Mouse (Mus musculus) neural tube, embryonic 13.5 days (tissue): ENCODE data around the gene Kat7. TPM values are rescaled to one million over a fixed set of nuclear protein-coding genes. Genes with fewer than 3 reads are reported as not detected.

Experiments used
- ATAC-seq: fragments of 200-750 bp; cut with Nextera tagmentation; 2 replicates; pipeline ENCODE4 v1.8.0; 2017; ENCODE audit warnings: low read depth, mild to moderate bottlenecking, moderate TSS enrichment, moderate library complexity
- H3K27ac ChIP-seq: fragments of 300-500 bp; sonication (generic); replicated peaks from 2 replicates; pipeline ENCODE4 v1.5.1; 2015; ENCODE audit warnings: moderate library complexity, mild to moderate bottlenecking, inconsistent platforms
- H3K27me3 ChIP-seq: fragments of 300-500 bp; sonication (generic); 2 replicates; pipeline ENCODE4 v1.6.1; 2015; ENCODE audit warnings: mild to moderate bottlenecking, inconsistent platforms
- H3K36me3 ChIP-seq: fragments of 300-500 bp; sonication (generic); 2 replicates; pipeline ENCODE4 v1.6.1; 2015; ENCODE audit warnings: mild to moderate bottlenecking, inconsistent platforms
- H3K4me1 ChIP-seq: fragments of 300-500 bp; sonication (generic); replicated peaks from 2 replicates; pipeline ENCODE4 v1.6.1; 2015; ENCODE audit warnings: inconsistent platforms
- H3K4me2 ChIP-seq: fragments of 300-500 bp; sonication (generic); 2 replicates; pipeline ENCODE4 v1.6.1; 2015; ENCODE audit warnings: inconsistent platforms, mild to moderate bottlenecking, moderate library complexity
- H3K4me3 ChIP-seq: fragments of 300-500 bp; sonication (generic); 2 replicates; pipeline ENCODE4 v1.5.1; 2015; ENCODE audit warnings: mild to moderate bottlenecking, inconsistent platforms
- H3K9ac ChIP-seq: fragments of 300-500 bp; sonication (generic); 2 replicates; pipeline ENCODE4 v1.6.1; 2015; ENCODE audit warnings: moderate library complexity, mild to moderate bottlenecking, inconsistent platforms
- H3K9me3 ChIP-seq: fragments of 300-500 bp; sonication (generic); 2 replicates; pipeline ENCODE4 v1.6.1; 2016; ENCODE audit warnings: inconsistent platforms
- WGBS: fragments of 180-500 bp; shearing (Covaris S2); methylation state at CpG from one replicate; pipeline ENCODE4 v1.1.7; 2015; 5-methylcytosine and 5-hydroxymethylcytosine counted together
- polyA plus RNA-seq: library from polyadenylated mRNA; unstranded; fragments of >200 nt; fragmentation: Nextera tagmentation; extraction: Ambion mirVana; gene quantifications from 2 replicates; pipeline ENCODE4 v1.2.1, GENCODE M21; 2015

Kat7 gene
- polyA plus RNA-seq, 1 experiment from 2014 or later, result 58.3 TPM

DNA sequence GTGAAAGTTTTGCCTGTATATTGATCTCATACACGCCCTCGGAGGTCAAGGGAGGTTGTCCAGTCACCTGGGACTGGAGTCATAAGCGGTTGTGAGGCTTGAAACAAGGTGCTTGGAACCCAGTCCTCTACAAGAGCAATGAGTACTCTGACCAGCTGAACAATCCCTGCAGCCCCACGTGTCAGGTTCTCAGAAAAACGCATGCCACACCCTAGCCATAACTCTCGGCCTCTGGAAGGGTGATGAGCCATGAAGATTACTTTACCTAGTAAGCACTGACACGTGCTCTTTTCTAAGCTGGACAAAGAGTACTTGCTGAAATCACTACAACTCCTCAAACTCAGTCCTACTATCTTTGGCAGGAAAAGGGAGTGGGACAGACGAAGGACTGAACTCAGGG, 2.5 kb downstream of the Kat7 start:
- no peaks in the 10 kb centered on the region for H3K9me3 ChIP-seq
- peaks cover 25% of the 10 kb centered on the region for H3K36me3 ChIP-seq
- no peak for ATAC-seq
- H3K4me3 ChIP-seq, result no peak overlapping the region
- H3K4me1 ChIP-seq, result peaks cover 21% of the 10 kb centered on the region
- H3K9ac ChIP-seq, result no peak overlapping the region
- H3K27ac ChIP-seq, result no peak overlapping the region
- no peak overlapping the region for H3K4me2 ChIP-seq
- no peaks in the 10 kb centered on the region for H3K27me3 ChIP-seq
- 83% methylated on average over 8 of the region's 8 CpGs for WGBS

DNA sequence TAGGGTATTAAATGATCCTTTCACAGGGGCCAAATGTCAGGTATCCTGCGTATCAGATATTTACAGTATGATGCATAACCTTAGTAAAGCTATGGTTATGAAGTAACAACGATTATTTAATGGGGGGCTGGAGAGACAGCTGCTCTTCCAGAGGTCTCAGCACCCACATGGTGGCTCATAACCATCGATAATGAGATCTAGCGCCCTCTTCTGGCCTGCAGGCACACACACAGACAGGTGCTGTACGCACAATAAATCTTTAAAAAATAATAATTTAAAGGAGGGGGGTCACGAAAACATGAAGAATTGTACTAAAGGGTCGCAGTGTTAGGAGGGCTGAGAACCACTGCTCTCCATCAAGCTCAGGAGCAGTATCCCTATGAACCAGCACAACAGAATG, 4.4 kb downstream of the Kat7 start:
- Histone ChIP-seq H3K36me3 (peaks cover 44% of the 10 kb centered on the region), H3K4me2 (no peak overlapping the region), H3K9ac (no peak overlapping the region), H3K27me3 (no peaks in the 10 kb centered on the region), H3K4me3 (no peak overlapping the region), H3K4me1 (peaks cover 12% of the 10 kb centered on the region), H3K9me3 (no peaks in the 10 kb centered on the region), H3K27ac (no peak overlapping the region)
- WGBS, result 90% methylated on average over 7 of the region's 7 CpGs
- no peak for ATAC-seq

DNA sequence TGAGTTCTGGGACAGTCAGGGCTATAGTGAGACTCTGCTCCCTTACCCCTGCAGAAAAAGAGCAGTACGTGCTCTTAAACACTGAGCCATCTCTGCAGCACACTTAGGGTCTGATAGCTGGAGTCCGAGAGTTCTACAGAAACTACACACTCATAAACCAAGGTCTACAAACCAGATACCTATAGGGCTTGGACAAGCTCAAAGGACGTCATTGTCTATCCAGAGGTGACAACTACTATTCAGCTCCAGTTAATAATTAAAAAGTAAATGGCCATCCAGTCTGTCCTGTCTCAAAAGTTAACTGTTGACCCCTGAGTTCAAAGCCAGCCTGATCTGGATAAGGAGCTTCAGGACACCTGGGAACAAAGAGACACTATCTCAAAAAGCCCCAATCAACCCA, 8.3 kb downstream of the Kat7 start:
- Histone ChIP-seq H3K4me1 (no peaks in the 10 kb centered on the region), H3K4me2 (no peak overlapping the region), H3K27me3 (no peaks in the 10 kb centered on the region), H3K9me3 (no peaks in the 10 kb centered on the region), H3K27ac (no peak overlapping the region), H3K9ac (no peak overlapping the region), H3K36me3 (peaks cover 78% of the 10 kb centered on the region), H3K4me3 (no peak overlapping the region)
- no peak for ATAC-seq
- WGBS, result 53% methylated on average over 3 of the region's 3 CpGs

DNA sequence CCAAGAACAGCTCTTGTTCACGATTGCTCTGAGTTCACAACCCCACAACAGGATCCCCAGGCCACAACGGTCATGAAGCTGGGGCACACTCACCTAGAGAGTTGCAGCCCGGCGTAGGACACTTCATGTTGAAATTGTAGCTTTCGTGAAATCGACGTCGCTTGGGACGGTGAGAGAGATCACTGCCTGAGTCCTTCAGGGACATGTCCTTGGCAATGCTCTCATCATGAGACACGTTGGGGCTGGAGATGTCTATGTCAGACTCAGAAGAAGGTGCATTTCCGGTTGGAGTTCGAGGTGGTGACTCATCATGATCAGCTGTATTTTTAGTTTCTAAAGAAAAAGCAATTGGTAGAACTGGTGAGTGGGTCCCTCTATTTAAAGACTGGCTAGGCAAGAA, 10.2 kb downstream of the Kat7 start:
- Histone ChIP-seq H3K4me1 (no peaks in the 10 kb centered on the region), H3K4me2 (no peak overlapping the region), H3K9ac (no peak overlapping the region), H3K27me3 (no peaks in the 10 kb centered on the region), H3K27ac (no peak overlapping the region), H3K4me3 (no peak overlapping the region), H3K9me3 (no peaks in the 10 kb centered on the region), H3K36me3 (peaks cover 77% of the 10 kb centered on the region)
- WGBS, result 95% methylated on average over 12 of the region's 12 CpGs
- ATAC-seq, result no peak

DNA sequence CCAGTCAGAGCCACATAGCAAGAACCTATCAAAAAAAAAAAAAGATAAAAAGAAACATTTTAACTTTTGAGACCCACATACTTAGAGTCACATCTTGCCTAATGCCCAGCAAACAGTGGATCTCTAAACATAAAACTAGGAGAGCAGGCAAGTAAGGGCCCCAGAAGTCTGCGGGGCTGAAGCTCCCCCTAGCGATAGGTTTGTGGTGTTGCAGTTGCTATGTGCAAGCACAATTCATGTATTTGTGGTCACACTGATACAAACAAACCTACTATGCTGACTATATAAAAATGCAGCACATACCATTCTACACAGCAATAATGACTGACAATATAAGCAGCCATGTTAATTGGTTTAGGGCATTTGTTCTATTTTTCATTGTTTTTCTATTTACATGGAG, 11.9 kb downstream of the Kat7 start:
- 19% methylated on average over 2 of the region's 2 CpGs for WGBS
- ATAC-seq, result no peak
- Histone ChIP-seq H3K27ac (no peak overlapping the region), H3K9ac (no peak overlapping the region), H3K4me2 (no peak overlapping the region), H3K36me3 (peaks cover 85% of the 10 kb centered on the region), H3K9me3 (no peaks in the 10 kb centered on the region), H3K4me3 (no peak overlapping the region), H3K27me3 (no peaks in the 10 kb centered on the region), H3K4me1 (no peaks in the 10 kb centered on the region)

DNA sequence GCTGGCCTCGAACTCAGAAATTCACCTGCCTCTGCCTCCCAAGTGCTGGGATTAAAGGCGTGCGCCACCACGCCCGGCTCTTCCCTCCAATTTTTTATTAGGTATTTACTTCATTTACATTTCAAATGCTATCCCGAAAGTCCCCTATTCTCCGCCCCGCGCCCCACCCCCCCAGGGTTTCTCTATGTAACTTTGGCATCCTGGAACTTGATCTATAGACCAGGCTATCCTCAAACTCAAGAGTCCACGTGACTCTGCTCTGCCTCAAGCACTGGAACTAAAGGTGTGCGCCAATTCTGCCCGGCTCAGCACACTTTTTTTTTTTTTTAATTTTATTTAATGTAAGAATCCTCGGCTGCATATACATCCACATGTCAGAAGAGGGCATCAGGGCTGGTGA, 14.3 kb downstream of the Kat7 start:
- Histone ChIP-seq H3K4me2 (no peak overlapping the region), H3K4me3 (no peak overlapping the region), H3K27ac (no peak overlapping the region), H3K36me3 (peaks cover 85% of the 10 kb centered on the region), H3K27me3 (no peaks in the 10 kb centered on the region), H3K9me3 (no peaks in the 10 kb centered on the region), H3K4me1 (no peaks in the 10 kb centered on the region), H3K9ac (no peak overlapping the region)
- WGBS, result 91% methylated on average over 13 of the region's 13 CpGs
- no peak for ATAC-seq

DNA sequence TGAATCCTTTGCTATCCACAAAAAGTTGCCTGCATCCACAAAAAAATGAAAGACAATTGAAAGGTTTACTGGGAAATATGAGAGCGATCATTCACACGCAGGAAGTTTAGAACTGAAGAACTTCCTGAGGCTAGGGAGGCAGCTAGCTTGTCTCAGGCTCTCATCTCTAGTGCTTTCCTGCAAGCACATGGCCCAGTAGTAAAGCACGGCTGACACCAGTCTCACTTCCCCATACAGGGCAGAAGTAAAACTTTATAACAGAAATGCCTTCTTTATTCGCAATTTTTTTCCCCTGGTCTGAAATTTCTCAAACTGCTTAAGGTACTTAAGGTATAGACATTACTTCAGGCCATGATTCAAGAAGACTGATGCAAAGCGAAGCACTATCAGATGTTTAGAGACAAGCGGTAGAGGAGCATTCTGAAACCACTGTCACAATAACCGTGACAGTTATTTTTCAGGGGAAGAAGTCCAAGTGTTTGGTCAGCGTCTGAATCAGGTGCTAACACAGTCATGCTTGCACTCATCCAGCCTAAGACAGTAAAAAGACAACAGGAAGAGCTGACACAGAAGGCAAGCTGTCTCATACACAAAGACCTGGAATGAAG, 16.9 kb downstream of the Kat7 start:
- H3K9me3 ChIP-seq, result no peaks in the 10 kb centered on the region
- no peaks in the 10 kb centered on the region for H3K4me1 ChIP-seq
- peaks cover 86% of the 10 kb centered on the region for H3K36me3 ChIP-seq
- no peaks in the 10 kb centered on the region for H3K27me3 ChIP-seq
- no peak overlapping the region for H3K4me2 ChIP-seq
- H3K9ac ChIP-seq, result no peak overlapping the region
- H3K4me3 ChIP-seq, result no peak overlapping the region
- no peak for ATAC-seq
- 94% methylated on average over 8 of the region's 8 CpGs for WGBS
- no peak overlapping the region for H3K27ac ChIP-seq

DNA sequence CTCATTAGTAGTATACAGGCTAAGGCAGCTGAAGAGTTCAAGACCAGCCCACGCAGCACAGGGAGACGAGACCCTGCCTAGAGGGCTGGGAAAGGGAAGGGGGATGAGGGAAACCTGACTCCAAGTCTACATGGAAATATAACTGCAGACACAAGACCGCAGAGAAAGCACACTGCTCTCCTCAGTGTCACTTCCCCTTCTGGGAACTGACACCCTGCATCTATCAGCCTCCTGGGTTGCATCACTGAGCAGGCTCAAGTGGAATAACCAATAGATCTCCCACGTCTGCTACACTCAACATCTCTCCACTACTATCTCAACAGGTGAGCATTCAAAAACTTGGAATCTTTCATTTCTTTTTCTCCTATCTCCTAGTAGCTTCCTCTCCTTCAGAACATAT, 18.0 kb downstream of the Kat7 start:
- no peaks in the 10 kb centered on the region for H3K9me3 ChIP-seq
- peaks cover 87% of the 10 kb centered on the region for H3K36me3 ChIP-seq
- no peak overlapping the region for H3K9ac ChIP-seq
- no peaks in the 10 kb centered on the region for H3K27me3 ChIP-seq
- no peak overlapping the region for H3K27ac ChIP-seq
- no peak overlapping the region for H3K4me2 ChIP-seq
- 88% methylated on average over 4 of the region's 4 CpGs for WGBS
- no peak overlapping the region for H3K4me3 ChIP-seq
- H3K4me1 ChIP-seq, result no peaks in the 10 kb centered on the region
- no peak for ATAC-seq

DNA sequence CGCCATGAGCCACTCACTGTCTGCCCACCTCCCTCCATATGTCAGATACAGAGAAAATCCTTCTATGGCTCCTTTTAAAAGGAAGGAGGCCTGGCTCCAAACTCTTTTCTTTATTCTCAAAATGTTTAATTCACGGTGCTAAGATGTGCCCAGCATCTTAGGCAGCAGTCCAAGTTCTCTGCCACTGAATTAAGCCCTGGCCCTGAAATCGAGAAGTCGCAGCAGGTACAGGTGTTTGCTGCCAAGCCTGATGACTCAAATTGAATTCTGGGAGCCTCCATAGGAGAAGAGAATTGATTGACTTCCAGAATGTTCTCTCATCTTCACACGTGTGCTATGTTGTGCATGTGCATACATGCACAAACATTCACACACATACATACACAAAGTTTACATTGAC, 27.7 kb downstream of the Kat7 start:
- WGBS, result 95% methylated on average over 5 of the region's 5 CpGs
- Histone ChIP-seq H3K4me2 (no peak overlapping the region), H3K27ac (no peak overlapping the region), H3K27me3 (no peaks in the 10 kb centered on the region), H3K9me3 (no peaks in the 10 kb centered on the region), H3K36me3 (peaks cover 96% of the 10 kb centered on the region), H3K9ac (no peak overlapping the region), H3K4me1 (no peaks in the 10 kb centered on the region), H3K4me3 (no peak overlapping the region)
- ATAC-seq, result no peak

DNA sequence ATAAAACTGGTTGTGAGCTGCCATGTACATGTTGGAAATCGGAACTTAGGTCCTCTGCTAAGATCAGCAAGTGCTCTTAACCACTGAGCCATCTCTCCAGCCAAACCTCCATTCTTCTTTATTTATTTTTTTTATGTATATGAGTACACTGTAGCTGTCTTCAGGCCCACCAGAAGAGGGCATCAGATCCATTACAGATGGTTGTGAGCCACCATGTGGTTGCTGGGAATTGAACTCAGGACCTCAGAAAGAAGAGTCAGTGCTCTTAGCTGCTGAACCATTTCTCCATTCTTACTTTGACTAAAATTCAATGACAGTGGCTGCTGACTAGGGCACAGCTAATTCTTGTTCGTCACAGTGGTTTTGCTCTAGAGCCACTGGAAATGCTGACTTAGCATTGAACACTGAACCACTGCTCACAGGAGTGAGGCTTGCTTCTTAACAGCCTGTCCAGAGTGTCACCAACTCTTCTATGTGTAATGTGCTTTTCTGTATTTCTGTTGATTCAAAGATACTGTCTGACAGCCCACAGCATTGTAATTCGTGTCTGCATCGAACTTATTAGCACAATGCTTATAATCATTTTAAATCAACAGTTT, 30.9 kb downstream of the Kat7 start:
- Histone ChIP-seq H3K9ac (no peak overlapping the region), H3K36me3 (peaks cover 98% of the 10 kb centered on the region), H3K4me1 (no peaks in the 10 kb centered on the region), H3K27ac (no peak overlapping the region), H3K4me2 (no peak overlapping the region), H3K4me3 (no peak overlapping the region), H3K27me3 (no peaks in the 10 kb centered on the region), H3K9me3 (no peaks in the 10 kb centered on the region)
- ATAC-seq, result no peak
- 90% methylated on average over 4 of the region's 4 CpGs for WGBS

DNA sequence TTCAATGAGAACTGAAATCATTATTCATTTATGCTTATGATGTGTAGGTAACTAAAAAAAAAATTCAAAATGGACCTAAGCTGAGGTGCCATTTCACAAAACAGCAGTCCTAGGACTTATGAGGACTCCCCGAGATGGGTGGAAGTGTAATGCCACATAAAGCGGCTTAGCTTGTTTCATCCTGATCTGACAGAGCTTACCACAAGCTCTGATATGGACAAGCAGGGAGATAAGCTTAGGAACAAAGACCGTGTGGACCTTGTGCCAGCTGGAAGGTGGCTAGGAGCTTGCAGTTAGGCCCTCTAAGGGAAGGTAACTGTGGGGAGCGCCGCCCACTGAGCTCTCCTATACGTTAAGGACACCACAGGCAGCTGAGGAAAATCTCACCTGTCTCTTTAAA, 34.0 kb downstream of the Kat7 start:
- H3K27me3 ChIP-seq, result no peaks in the 10 kb centered on the region
- 93% methylated on average over 6 of the region's 6 CpGs for WGBS
- H3K36me3 ChIP-seq, result peaks cover 99% of the 10 kb centered on the region
- H3K4me3 ChIP-seq, result no peak overlapping the region
- no peak overlapping the region for H3K4me2 ChIP-seq
- no peaks in the 10 kb centered on the region for H3K9me3 ChIP-seq
- no peak overlapping the region for H3K27ac ChIP-seq
- ATAC-seq, result no peak
- no peak overlapping the region for H3K9ac ChIP-seq
- no peaks in the 10 kb centered on the region for H3K4me1 ChIP-seq

DNA sequence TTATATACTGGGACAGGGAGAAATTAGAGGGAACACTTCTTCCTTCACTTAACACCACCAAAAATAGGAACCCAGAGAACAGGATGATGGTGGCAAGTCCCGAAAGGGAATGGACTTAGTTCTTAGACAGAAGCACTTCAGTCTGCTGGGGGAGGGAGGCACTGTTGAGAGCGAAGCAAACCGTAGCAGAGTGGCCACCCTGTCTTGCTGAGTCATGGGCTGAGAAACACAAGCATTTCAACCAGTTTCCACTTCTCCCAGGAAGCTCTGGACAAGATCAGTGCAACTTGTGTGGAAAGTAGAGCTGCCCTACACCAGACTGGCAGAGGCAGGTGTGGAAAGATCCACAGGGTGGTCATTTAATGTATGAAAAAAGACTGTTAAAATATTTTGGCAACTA, 35.4 kb downstream of the Kat7 start:
- Histone ChIP-seq H3K27me3 (no peaks in the 10 kb centered on the region), H3K36me3 (peaks cover 97% of the 10 kb centered on the region), H3K4me2 (no peak overlapping the region), H3K27ac (no peak overlapping the region), H3K4me1 (no peaks in the 10 kb centered on the region), H3K9me3 (no peaks in the 10 kb centered on the region), H3K4me3 (no peak overlapping the region), H3K9ac (no peak overlapping the region)
- WGBS, result 87% methylated on average over 3 of the region's 3 CpGs
- ATAC-seq, result no peak

DNA sequence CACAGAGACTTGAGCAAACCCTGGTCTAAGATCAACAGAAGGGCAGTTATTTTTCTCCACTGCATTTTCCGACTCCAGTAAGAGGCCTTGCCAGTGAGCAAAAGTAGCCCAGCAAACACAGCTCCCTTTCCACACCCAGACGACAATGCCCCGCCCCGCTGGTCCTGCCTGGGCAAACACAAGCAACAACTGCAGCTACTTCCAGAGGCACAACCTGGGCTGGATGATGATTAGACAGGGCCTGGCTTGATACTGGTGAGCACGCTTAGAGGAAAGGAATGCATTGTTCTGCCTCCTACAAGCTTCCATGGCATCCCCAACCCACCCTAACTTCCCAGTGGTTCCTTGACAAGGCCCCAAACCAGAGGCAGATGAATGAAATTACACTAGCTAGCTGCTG, 36.4 kb downstream of the Kat7 start:
- H3K4me2 ChIP-seq, result no peak overlapping the region
- no peak overlapping the region for H3K27ac ChIP-seq
- H3K27me3 ChIP-seq, result no peaks in the 10 kb centered on the region
- no peaks in the 10 kb centered on the region for H3K4me1 ChIP-seq
- H3K4me3 ChIP-seq, result no peak overlapping the region
- WGBS, result 93% methylated on average over 5 of the region's 5 CpGs
- no peaks in the 10 kb centered on the region for H3K9me3 ChIP-seq
- H3K36me3 ChIP-seq, result peaks cover 93% of the 10 kb centered on the region
- no peak for ATAC-seq
- H3K9ac ChIP-seq, result no peak overlapping the region
